Mouse (Mus musculus) lung, adult 2 months (tissue): Measurements from ENCODE around the gene Scd2. TPM values are rescaled to one million over a fixed set of nuclear protein-coding genes. Genes with fewer than 3 reads are reported as not detected.

Source experiments
- DNase-seq: peaks from one replicate; pipeline ENCODE4 v3.0.0; 2022
- H3K4me1 ChIP-seq: fragments of 200-500 bp; 2 replicates; pipeline ENCODE4 v1.6.1; 2011; ENCODE audit warnings: low read length; ENCODE audit not compliant: control insufficient read depth, insufficient read depth
- H3K4me3 ChIP-seq: fragments of 200-500 bp; replicated peaks from 2 replicates; pipeline ENCODE3; 2011; ENCODE audit warnings: low read depth, mild to moderate bottlenecking, control low read depth, low read length; ENCODE audit errors: extremely low read depth
- CTCF ChIP-seq: fragments of 200-500 bp; IDR thresholded peaks from 2 replicates; pipeline ENCODE4 v1.5.1; 2011; ENCODE audit warnings: mild to moderate bottlenecking, low read length, control low read depth; ENCODE audit not compliant: insufficient read depth
- POLR2A ChIP-seq: fragments of 200-500 bp; IDR thresholded peaks from 2 replicates; pipeline ENCODE4 v1.6.1; 2011; ENCODE audit warnings: low read depth, mild to moderate bottlenecking, control low read depth, low read length, borderline replicate concordance; ENCODE audit errors: extremely low read depth
- WGBS: fragments of 180-500 bp; shearing (Covaris S2); methylation state at CpG from one replicate; pipeline ENCODE4 v1.1.7; 2018; 5-methylcytosine and 5-hydroxymethylcytosine counted together
- polyA plus RNA-seq: library from polyadenylated mRNA; depleted of rRNA; stranded (reverse); fragments of >200 nt; gene quantifications from 2 replicates; pipeline ENCODE4 v1.2.3, GENCODE M21; 2012

Gene Scd2
- polyA plus RNA-seq, 1 experiment, result 384 TPM

- 73% methylated on average over 13 of the region's 13 CpGs for WGBS
- no peaks in the 10 kb centered on the region for H3K4me1 ChIP-seq
- no peak for DNase-seq
- TF ChIP-seq CTCF, result no peak
- TF ChIP-seq POLR2A, result no peak
- no peak overlapping the region for H3K4me3 ChIP-seq
Measured at GRCm38 (mm10) chr19:44257377-44257966, 36.0 kb upstream of the Scd2 start.

DNA sequence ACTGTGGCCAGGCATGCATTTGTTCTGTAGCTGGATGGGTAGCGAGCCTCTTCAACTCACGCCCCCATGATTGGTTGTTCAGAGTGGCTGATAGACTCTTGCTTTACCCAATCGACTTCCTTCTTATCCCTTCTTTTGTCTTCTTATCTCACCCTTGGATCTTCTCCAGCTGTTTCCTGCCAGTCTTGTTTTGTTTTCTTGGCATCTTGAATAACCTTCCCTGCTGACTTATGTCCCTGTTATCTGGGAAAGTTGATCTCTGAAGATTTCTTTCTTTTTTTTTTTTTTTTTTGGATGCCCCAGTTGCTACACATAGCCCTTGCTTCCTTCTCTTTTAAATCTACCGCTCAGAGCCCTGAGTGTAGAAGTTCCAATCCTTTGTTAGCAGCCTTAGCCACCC lies 34.0 kb upstream of the Scd2 start:
- Histone ChIP-seq H3K4me3 (no peak overlapping the region), H3K4me1 (no peaks in the 10 kb centered on the region)
- WGBS, result 42% methylated on average over 4 of the region's 4 CpGs
- DNase-seq, result no peak
- no peak for TF ChIP-seq POLR2A
- TF ChIP-seq CTCF, result no peak

DNA sequence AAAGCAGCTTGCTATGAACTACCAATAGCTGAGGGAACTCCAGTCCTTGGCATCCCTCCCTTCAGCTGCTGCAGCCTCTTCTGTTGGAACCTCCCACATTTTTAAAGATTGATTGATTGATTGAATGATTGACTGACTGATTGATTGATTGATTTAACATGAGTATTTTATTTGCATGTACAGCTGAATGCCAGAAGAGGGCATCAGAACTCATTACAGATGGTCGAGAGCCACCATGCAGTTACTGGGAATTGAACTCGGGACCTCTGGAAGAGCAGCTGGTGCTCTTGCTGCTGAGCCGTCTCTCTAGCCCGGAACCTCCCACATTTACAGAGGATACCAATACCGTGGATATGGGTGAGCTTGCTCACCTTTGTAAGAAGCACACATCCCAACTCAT lies 33.0 kb upstream of the Scd2 start:
- no peak for DNase-seq
- Histone ChIP-seq H3K4me1 (no peaks in the 10 kb centered on the region), H3K4me3 (no peak overlapping the region)
- TF ChIP-seq CTCF (no peak), POLR2A (no peak)
- WGBS, result 76% methylated on average over 5 of the region's 5 CpGs

- DNase-seq, result no peak
- 86% methylated on average over 7 of the region's 7 CpGs for WGBS
- TF ChIP-seq CTCF (no peak), POLR2A (no peak)
Measured at GRCm38 (mm10) chr19:44261774-44262173, 31.7 kb upstream of the Scd2 start.

GRCm38 (mm10) chr19:44263581-44263980 lies 29.9 kb upstream of the Scd2 start:
- no peak for DNase-seq
- TF ChIP-seq POLR2A (no peak), CTCF (no peak)
- Histone ChIP-seq H3K4me1 (no peaks in the 10 kb centered on the region), H3K4me3 (no peak overlapping the region)
- WGBS, result 71% methylated on average over 3 of the region's 3 CpGs

More at GRCm38 (mm10) chr19:44261774-44262173, 31.7 kb upstream of the Scd2 start:
- Histone ChIP-seq H3K4me3 (no peak overlapping the region), H3K4me1 (no peaks in the 10 kb centered on the region)

- DNase-seq, result no peak
- Histone ChIP-seq H3K4me3 (no peak overlapping the region), H3K4me1 (no peaks in the 10 kb centered on the region)
- TF ChIP-seq CTCF (no peak), POLR2A (no peak)
- 68% methylated on average over 9 of the region's 9 CpGs for WGBS
Measured at GRCm38 (mm10) chr19:44264226-44264625, 29.2 kb upstream of the Scd2 start.

DNA sequence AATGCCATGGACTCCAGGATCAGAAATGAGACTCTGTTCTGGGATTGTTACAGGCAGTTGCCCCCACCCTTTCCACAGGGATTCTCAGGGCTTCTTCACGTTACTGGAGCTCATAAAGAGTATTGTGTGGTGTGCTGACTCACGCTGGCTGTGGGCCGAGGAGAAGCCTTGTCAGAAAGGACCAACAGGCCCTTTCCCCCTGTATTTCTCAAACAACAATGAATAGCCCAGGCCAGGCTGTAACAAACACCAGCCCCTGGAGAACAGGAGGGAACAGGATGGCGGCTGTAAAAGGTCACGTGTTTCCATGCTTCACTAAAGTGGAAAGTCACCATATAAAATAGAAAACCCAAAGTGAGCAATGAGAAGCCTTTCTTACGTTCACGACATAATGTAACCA lies 28.2 kb upstream of the Scd2 start:
- 77% methylated on average over 7 of the region's 7 CpGs for WGBS
- no peak for TF ChIP-seq POLR2A
- TF ChIP-seq CTCF, result no peak
- DNase-seq, result no peak
- H3K4me1 ChIP-seq, result no peaks in the 10 kb centered on the region
- H3K4me3 ChIP-seq, result no peak overlapping the region

- WGBS, result 64% methylated on average over 5 of the region's 5 CpGs
- DNase-seq, result no peak
- no peak overlapping the region for H3K4me3 ChIP-seq
- TF ChIP-seq CTCF, result no peak
- TF ChIP-seq POLR2A, result no peak
- no peaks in the 10 kb centered on the region for H3K4me1 ChIP-seq
Measured at GRCm38 (mm10) chr19:44265911-44266337, 27.6 kb upstream of the Scd2 start.

DNA sequence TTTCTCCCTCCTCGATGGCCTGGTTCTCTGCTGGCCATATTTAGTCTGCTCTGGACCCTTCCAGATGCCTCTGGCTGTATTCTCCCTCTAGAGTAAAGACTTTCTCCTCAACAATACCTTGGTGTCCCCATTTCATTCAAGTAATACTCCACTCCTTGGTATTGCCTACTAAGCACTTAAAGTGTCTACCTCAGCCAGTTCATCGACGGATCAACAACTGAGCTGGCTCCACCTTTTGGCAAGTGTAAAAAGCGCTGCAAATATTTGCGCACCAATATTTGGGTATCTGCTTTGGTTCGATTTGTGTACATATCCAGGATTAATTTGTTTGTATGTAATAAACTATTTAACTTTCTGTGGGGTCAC lies 27.0 kb upstream of the Scd2 start:
- no peak for DNase-seq
- Histone ChIP-seq H3K4me3 (peak overlapping the region; percentile 76), H3K4me1 (no peaks in the 10 kb centered on the region)
- TF ChIP-seq CTCF, result no peak
- no peak for TF ChIP-seq POLR2A
- WGBS, result 14% methylated on average over 6 of the region's 6 CpGs

DNA sequence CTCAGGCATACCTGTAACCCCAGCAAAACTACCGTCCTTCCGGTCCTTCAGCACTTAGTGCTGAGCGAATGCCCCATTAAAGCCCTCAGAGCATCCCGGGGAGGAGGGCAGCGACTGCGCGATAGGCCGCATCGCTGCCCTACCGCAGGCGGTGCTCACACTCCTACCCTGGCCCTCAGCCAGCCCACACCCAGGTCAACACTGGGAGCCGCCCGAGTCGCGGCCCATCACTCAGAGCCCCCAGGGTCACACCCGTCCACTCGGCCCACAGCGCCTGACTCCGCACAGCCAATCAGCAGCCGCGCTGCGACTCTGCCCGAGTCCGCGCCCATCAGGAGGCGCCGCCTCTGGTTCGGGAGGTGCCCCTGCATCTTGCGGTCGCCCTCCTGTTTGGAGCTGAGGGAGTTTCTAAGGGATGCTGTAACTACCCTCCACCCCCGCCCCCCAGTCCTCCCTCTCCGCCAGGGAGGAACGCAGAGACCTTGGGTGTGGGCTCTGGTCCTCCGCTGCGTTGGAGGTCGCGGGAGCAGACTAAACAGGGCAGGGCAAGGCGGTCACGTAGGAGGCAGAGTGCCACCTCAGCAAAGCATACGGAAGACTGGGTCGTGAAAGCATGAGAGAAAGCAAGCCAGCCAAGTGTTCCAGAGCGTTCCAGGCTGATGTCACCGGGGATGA lies 26.5 kb upstream of the Scd2 start:
- TF ChIP-seq CTCF, result no peak
- peak; percentile 46; the same call in 1 of the 2 replicates for TF ChIP-seq POLR2A
- under 1% methylated on average over 43 of the region's 43 CpGs for WGBS
- DNase-seq, result peak; percentile 89
- H3K4me1 ChIP-seq, result no peaks in the 10 kb centered on the region
- peak overlapping the region; percentile 76 for H3K4me3 ChIP-seq
